Mouse (Mus musculus) c-Kit-positive CD71-negative TER-119-negative erythroid progenitor cells, embryonic 14.5 days (primary cell): ENCODE measurements at regions not wholly inside any gene's neighbourhood (a gene's known extent, or its start where the extent isn't known, plus 50 kb on each side); places are given as distances from the start of the nearest gene placed in this dataset.

Source experiments
- DNase-seq: peaks from one replicate; pipeline ENCODE4 v3.0.0-alpha.2; 2013; ENCODE audit warnings: low read depth

GRCm38 (mm10) chr16:76078219-76078618, 56.1 kb upstream of the Samsn1 start:
- no peak for DNase-seq

DNA sequence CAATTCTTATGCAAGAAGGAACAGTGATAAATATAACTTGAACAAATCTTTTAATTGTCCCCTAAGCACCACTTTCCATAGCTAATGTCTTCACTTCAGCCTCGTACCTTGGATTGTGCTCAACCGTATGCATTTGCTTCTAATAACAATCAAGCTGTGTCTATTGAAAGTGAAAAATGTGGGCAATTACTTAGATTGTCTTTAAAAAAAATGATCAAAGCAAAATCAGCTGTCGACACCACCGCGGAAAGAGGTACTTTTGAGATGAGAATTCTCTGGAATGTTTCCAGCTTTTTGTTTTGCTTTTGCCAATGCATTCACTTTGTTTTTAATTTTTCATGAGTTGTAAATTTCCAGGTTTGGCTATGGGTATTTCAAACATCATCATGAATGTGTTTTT, 54.1 kb upstream of the Samsn1 start:
- no peak for DNase-seq
